Mouse (Mus musculus): Measurements from ENCODE around the gene Gm17190. TPM values are rescaled to one million over a fixed set of nuclear protein-coding genes. Genes with fewer than 3 reads are reported as not detected.
"Not testable (repeated sequence)": the region's sequence is repeated elsewhere in the genome, so short reads cannot be mapped to it uniquely, and the experiment has no call there.

Gene Gm17190
- total RNA-seq (2021) = not detected
- long read RNA-seq, experiment 1 = 0 reads
- long read RNA-seq, experiment 2 = 0 reads

DNA sequence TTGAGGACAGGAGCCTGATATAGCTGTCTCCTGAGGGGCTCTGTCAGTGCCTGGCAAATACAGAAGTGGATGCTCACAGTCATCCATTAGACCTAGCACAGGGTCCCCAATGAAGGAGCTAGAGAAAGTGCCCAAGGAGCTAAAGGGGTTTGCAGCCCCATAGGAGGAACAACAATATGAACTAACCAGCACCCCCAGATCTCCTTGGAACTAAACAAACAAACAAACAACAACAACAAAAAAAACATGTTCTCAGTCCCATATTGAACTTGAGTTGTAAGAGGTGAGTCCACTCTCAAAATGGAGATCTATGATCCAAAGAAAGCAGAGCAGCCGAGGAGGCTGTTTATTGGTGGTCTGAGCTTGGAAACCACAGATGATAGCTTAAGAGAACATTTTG lies at the start of gene Gm17190:
Gene Gm17190, plus strand, starts transcription at position 301 of the 400 bp plus-strand sequence.
- intact Hi-C loops (cut with DNase I); H3K4me3 ChIP-seq; H3K27ac ChIP-seq; DNase-seq: not testable (repeated sequence)

DNA sequence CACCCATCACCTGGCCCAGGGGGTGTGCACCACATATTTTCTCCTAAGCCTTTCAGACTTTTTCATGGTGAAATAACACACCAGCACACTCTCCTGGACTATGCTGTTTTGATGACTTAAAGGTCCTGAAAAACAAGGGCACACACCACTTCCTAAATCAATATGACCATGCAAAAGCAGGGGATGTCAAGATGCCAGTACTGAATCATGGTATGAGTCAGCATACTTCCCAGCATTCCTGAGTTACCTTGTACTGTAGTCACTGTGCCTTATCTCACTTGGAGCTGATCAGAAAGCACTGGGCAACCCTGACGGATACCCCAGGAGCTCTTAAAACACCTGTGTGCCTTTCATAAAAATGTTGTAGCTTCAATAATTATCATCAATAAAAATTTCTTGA lies 42.3 kb upstream of the Gm17190 start:
- no peak overlapping the region for H3K27ac ChIP-seq
- no peak for TF ChIP-seq CTCF (IDR thresholded peaks at IDR 0.05)
- no peak overlapping the region for H3K4me3 ChIP-seq
- DNase-seq = no peak
- intact Hi-C loops (cut with DNase I) = loop anchor here (10.0 kb wide), 1 partner anchor 555 kb away; no protein-coding TSS in a partner anchor

DNA sequence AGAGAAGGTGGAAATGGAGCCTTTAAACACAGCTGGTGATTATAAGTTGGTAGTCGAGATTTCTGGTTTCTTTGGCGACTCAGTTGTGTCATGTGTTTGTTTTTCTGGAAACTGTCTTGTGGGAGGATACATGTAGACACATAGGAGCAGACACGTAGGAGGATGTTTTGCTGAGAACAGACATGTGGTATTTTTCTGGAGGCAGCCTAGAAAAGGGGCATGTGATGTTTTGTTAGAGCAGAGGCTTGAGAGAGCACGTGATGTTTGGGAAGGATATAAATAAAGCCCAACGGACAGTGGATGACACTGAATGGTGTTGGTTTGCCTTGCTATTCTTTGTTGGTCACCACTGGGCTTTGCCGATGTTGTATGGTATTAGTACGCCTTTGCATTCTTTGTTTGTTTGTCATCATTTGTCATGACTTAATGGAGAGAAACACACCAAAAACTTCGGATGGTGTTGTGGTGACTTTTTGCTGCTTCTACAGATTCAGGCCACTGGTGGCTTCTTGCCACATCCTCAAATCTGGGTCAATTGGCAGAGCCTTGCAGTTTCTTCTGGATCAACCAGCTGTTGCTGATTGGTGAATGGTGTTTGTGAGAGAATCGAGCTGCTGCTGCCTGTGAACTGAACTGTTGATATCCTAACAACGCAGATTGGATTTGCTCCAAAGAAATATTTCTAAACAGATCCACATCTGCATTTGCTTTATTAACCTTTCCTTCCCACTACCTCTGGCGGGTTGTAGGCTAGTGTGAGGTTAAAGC lies 41.4 kb upstream of the Gm17190 start:
- intact Hi-C loops (cut with DNase I) = no loop called here
- no peak overlapping the region for H3K27ac ChIP-seq
- no peak for TF ChIP-seq CTCF (IDR thresholded peaks at IDR 0.05)
- DNase-seq = no peak
- H3K4me3 ChIP-seq = no peak overlapping the region

DNA sequence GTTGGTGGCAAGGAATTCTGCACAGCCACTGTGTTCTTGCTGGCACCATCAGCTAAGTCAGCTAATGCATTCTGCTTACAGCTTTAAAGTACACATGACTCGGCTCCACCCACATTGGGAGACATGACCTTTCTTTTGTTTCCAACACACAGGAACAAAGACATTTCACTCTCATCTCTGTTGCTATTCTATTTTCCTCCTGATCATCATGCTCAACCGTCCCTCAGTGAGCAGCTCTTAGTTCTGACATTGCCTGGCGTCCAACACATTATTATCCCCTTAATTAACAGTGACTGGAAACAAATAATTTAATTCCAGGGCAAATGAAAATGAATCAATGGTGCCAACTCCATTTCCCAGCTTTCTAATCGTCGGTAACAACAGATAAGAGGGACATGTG lies 36.5 kb upstream of the Gm17190 start:
- intact Hi-C loops (cut with DNase I) = no loop called here
- no peak for TF ChIP-seq CTCF (IDR thresholded peaks at IDR 0.05)
- DNase-seq = no peak
- Histone ChIP-seq H3K4me3 (no peak overlapping the region), H3K27ac (no peak overlapping the region)

DNA sequence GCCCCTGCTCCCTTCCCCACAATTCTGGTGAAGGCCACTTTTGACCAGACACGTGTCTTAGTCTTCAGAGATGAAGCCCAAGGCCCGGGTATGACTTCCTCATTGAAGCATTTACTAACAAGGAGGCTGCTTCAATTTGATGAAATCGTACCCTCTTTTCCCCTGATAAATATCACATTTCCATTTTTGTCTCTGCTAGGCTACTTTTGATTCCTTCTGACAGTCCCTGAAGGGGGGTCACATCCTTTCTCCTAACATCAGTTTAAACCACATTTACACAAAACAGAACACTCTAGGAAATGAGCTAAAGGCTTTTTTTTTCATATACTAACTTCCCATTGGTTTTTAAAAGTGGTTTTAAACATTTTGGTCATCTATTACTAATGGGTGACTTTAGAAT lies 29.1 kb upstream of the Gm17190 start:
- DNase-seq = no peak
- intact Hi-C loops (cut with DNase I) = no loop called here
- no peak for TF ChIP-seq CTCF (IDR thresholded peaks at IDR 0.05)
- Histone ChIP-seq H3K27ac (no peak overlapping the region), H3K4me3 (no peak overlapping the region)

DNA sequence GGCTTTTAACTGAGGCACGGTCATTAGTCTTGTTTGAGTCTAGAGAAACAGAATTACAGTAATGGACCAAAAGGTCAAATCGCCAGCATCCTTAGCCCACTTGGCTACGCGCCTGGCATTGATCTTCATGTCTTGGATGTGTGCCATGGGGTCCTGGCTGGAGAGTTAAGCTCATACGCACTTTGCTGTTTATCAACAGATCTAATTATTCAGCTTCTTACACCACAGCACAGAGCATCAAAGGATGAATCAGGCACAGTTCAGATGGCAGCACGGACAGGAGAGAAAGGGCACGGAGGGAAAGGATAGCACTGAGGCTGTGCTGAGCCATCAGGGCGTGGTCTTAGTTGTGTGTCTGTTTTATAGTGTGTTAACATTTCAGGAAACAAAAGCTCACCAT lies 8.3 kb upstream of the Gm17190 start:
- no peak for TF ChIP-seq CTCF (IDR thresholded peaks at IDR 0.05)
- intact Hi-C loops (cut with DNase I) = no loop called here
- no peak for DNase-seq
- Histone ChIP-seq H3K27ac (no peak overlapping the region), H3K4me3 (no peak overlapping the region)

DNA sequence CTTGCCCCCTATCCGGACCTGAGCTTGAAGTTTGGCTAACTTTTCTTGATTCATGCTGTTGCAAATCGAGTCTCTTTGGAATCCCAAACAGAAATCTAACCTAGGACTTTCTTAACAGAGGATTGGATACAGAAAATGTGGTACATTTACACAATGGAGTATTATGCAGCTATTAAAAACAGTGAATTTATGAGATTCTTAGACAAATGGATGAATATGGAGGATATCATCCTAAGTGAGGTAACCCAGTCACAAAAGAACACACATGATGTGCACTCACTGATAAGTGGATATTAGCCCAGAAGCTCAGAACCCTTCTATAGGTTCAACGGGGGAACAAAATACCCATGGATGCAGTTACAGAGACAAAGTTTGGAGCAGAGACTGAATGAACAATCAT lies 578 bp upstream of the Gm17190 start, which contains the start of gene Gm20075:
Gene Gm20075, minus strand, starts transcription at position 101 of the 400 bp plus-strand sequence.
- intact Hi-C loops (cut with DNase I); DNase-seq; H3K4me3 ChIP-seq; H3K27ac ChIP-seq: not testable (repeated sequence)

DNA sequence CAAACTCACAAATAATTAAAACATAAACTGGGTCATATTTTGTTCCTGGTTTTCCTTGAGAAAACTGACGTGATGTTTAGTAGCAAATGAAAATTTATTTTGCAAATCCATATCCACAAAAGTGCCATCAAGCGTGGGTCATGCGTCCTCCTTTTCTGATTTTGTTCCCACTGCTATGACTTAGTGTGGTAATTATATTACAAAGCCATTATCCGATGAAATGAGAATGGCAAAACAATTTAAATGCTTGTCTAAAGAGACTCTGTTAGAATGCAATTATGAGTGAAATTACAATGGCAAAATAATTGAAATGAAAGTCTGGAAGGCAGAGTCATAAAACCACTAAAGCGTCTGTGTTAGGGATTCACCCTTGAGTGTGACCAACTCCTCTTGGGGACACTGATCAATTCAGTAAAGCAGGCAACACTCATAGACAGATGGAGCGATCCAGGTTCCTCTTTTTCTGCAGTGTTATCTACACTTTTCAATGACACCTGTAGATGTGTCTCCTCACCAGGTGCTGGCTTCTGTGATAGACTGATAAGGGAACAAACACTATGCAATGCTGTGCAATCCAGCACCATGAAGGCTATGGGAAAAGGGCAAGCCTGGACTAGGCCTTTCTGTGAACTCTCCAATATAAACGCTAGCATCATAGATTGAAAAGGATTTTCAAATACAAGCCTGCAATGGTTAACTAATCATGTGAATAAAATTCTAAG lies 3.9 kb downstream of the Gm17190 start:
- no peak overlapping the region for H3K4me3 ChIP-seq
- no peak for DNase-seq
- H3K27ac ChIP-seq = no peak overlapping the region
- intact Hi-C loops (cut with DNase I) = no loop called here
- no peak for TF ChIP-seq CTCF (IDR thresholded peaks at IDR 0.05)

DNA sequence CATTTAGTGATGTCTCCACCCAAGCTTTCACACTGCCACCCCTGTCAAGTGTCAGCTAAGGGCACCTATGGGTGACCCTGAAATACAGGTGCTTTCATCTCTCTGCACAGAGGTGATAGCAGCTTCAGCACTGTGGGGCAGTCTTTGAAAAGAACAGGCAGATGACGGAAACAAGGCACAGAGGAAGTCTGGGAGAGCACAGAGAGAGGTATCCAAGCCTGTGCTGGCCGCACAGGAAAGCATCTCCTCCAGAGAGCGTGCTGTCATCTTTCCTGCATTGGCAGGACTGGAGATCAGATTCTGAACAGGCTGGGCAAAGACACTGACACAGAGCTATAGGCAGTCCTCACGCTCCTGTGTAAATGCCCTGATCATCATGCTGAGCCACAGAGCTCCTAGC lies 9.1 kb downstream of the Gm17190 start:
- DNase-seq = no peak
- intact Hi-C loops (cut with DNase I) = no loop called here
- Histone ChIP-seq H3K4me3 (no peak overlapping the region), H3K27ac (no peak overlapping the region)
- no peak for TF ChIP-seq CTCF (IDR thresholded peaks at IDR 0.05)

DNA sequence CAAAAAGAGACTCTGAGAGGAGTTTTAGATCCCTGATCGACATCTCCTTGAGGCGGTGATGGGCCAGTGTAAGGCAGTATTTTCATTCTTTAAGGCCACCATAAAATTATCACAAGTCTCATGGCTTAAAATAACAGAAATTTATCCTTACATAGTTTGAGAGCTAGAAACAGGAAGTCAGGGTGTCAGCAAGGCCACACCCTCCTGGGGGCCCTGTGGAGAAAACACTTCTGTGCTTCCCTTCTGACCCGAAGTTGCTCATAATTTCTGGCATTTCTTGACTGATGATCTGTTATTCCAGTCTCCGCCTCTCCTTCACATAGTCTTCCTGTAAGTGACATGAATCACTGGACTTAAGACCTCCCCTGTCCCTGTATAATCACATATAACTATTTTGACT lies 24.5 kb downstream of the Gm17190 start:
- no peak for DNase-seq
- no peak for TF ChIP-seq CTCF (IDR thresholded peaks at IDR 0.05)
- intact Hi-C loops (cut with DNase I) = no loop called here
- Histone ChIP-seq H3K4me3 (no peak overlapping the region), H3K27ac (no peak overlapping the region)

DNA sequence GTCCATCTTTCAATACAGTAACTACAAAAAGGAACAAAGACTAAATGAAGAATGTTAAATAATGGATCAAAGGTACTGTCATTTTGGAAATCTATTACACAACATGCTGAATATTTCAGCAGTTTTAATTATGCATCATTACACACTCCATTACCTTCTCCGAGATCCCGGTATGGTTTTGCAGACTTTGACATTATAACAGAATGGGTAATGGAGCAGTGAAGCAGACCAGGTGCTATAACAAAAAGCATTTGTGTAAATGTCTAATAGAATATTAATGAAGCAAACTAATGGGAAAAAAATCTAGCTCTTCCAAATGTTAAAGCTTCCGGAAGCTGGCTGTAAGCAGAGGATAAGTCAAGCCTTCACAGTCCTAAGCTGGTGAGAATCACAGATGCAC lies 28.9 kb downstream of the Gm17190 start:
- intact Hi-C loops (cut with DNase I) = no loop called here
- no peak overlapping the region for H3K4me3 ChIP-seq
- TF ChIP-seq CTCF (IDR thresholded peaks at IDR 0.05) = no peak
- no peak for DNase-seq
- no peak overlapping the region for H3K27ac ChIP-seq

DNA sequence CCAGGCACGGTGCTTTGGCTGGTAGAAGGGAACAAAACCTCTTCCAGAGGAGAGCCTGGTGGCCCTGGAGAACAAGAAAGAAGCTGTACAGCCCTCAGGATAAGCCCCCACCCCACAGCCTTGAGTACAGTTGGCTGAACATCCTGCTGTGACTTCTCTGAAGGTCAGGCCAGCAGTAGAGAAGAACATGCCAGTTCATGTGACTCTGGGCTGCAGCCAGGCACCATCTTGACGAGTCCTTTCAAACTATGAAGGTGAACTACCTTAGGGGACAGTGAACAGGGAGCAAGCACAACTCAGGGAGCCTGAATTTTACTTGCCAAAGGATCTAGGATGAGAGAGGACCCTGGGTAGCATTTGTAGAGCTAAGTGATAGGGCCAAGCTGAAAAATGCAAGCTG lies 30.9 kb downstream of the Gm17190 start:
- no peak for TF ChIP-seq CTCF (IDR thresholded peaks at IDR 0.05)
- Histone ChIP-seq H3K4me3 (no peak overlapping the region), H3K27ac (no peak overlapping the region)
- intact Hi-C loops (cut with DNase I) = no loop called here
- no peak for DNase-seq

DNA sequence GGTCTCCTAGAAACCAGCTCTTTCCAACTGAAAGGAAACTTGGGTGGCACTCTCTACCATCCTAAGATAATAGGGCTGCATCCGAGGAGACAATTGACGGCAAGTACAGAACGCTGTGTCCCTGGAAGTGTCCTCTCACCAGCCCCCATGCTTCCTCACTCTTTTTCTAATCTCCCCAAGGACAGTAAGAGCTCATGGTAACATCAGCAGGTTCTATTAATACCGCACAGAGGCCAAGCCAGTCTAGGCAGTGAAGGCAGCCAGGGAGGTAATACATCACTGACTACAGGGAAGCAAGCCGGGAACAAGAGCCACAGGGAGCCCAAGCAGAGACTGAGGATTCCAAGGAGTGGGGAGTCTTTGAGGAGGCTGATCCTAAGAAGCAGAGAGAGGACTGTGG lies 43.2 kb downstream of the Gm17190 start:
- no peak for TF ChIP-seq CTCF (IDR thresholded peaks at IDR 0.05)
- Histone ChIP-seq H3K4me3 (no peak overlapping the region), H3K27ac (no peak overlapping the region)
- intact Hi-C loops (cut with DNase I) = no loop called here
- DNase-seq = no peak

Data from gastrocnemius, adult 2 months (tissue).